Mouse (Mus musculus) right cerebral cortex, postnatal 14 days (tissue): ENCODE data around the gene Ripk4.

ENCODE experiments used
- DNase-seq: peaks from one replicate; pipeline ENCODE4 v3.0.0; 2022

Gene Ripk4

GRCm38 (mm10) chr16:97763061-97763989, at the start of gene Ripk4:
TSS of gene Ripk4 (minus strand) at chr16:97763787.
- DNase-seq, result no peak

GRCm38 (mm10) chr16:97808881-97809280, 45.3 kb upstream of the Ripk4 start:
- DNase-seq, result no peak

- DNase-seq, result no peak
Measured at GRCm38 (mm10) chr16:97805646-97806045, 42.1 kb upstream of the Ripk4 start.

DNA sequence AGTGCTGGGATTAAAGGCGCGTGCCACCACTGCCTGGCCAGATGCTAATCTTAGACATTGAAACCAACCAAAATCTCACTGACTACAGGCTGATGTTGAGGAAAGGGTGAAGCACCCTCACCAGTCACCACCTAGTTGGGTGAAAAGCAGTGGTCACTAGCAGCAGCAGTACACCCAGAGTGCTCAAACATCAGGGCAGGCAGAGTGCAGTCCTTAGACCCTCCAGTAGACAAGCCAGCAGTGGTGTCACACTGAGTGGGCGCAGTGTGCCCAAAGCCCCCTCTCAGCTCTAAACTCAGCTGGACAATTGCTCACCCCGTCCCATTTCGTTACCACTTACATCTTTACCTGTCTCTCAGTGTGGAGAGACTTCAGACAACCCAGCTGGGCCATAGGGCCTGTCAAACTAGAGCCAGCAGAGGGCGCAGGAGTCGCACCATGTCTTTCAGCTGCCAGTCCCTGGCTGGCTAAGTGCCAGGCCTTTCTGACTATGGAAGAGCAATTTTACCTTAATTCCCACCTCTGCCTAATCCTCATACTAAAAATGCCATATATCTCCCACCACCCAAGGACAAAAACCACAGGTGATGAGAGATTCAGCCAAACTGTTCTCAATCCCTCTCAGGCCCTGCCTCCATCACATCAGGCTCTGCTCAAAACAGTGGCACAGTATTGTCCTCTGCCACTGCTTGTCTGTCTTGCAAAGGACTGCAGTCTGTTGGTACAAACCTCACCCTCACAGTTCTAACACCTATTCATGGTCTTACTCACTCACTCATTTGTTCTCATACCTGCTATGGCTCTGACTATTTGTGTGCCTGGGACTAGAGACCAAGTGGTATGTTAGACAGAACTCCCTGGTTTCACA, 41.3 kb upstream of the Ripk4 start:
- peak; percentile 94 for DNase-seq

GRCm38 (mm10) chr16:97797950-97798869, 34.6 kb upstream of the Ripk4 start:
- no peak for DNase-seq

- DNase-seq, result no peak
Measured at GRCm38 (mm10) chr16:97797212-97797611, 33.6 kb upstream of the Ripk4 start.

- no peak for DNase-seq
Measured at GRCm38 (mm10) chr16:97794256-97794655, 30.7 kb upstream of the Ripk4 start.

DNA sequence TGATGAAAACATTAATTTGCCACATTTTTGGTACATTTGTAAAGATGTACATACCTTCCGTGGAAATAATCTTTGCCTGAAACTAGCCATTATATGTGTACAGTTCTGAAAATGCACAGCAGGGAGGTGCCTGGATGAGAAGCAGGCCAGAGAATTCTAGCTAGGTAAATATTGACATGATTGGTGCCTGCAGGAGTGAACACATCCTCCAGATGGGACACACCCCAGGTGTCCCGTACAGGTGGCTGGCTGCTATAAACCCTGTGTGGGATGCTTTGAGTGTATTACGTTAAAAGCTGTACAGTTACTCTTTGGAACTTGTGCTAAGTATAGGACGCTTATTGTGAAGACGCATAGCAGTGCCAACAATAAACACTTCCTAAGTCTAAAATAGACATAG, 19.5 kb upstream of the Ripk4 start:
- DNase-seq, result no peak

DNA sequence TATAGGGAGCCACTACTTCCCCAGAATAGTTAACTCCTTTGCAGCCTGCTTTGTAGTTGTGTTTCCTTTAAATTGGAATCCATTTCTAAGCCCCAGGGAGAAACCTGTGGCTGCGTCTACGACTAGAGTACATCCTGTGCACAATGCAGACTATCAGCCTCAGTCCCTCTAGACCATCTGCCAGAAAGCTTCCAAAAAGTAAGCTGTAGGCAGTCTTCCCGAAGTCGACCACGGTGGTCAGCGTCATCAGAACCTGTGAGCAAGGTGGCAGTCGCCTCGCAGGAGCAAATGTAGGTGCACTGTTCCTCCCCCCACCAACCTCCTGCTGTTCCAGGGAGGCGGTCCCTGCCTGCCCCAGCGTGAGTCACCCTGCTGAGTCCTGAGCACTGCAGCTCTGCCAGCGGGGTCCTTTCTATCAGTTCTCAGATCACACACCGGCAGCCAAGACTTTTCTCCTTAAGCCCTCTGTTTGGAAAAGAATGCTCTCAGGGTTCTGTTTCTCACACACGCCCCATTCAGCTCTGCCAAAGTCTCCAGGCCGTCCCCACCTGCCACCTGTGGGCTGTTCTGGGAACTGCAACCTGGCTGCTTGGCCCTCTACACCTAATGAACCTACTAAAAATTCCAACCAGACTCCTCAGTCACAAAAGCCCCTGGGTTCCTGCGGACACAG, 14.9 kb upstream of the Ripk4 start:
- DNase-seq, result peak; percentile 76

DNA sequence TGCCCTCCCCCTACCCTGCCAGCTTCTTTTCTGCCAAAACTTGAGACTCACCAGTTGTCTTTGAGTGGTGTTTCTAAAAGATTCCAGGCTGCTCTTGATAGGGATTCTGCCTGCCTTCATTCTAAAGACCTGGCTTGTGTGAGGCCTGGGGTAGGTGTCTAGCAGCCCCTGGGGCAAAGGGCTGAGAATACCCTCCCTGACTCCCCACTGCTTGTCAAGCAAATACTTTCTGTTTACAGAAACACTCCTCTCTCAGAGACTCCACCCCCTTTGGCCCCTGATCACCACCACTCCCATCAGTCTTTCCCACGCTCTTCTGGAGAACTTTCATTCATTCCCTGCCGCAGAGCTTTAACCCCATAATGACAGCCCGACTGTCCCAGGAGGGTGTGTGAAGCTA, 2.9 kb upstream of the Ripk4 start:
- no peak for DNase-seq

- DNase-seq, result no peak
Measured at GRCm38 (mm10) chr16:97764626-97765025, 1.0 kb upstream of the Ripk4 start.

- DNase-seq, result no peak
Measured at GRCm38 (mm10) chr16:97763990-97764340, 378 bp upstream of the Ripk4 start.

DNA sequence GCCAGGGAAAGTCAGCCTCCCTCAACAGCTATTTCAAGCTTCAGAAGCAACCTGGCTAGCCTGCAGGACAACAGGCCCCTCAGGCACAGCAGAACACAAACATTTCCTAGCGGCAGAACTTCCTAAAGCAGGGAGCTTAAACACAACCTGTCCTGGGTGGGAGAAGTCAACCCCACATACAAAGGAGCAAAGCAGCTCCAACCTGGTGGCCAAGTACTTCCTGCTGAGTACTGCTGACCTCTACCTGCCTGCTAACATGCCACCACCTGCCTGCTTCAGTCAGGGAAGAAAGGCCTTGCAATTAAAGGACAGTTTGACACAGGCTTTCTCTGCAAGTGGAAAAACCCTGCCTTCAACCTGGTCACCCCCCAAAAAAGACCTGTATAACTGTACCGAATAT, 1.8 kb downstream of the Ripk4 start:
- DNase-seq, result no peak

DNA sequence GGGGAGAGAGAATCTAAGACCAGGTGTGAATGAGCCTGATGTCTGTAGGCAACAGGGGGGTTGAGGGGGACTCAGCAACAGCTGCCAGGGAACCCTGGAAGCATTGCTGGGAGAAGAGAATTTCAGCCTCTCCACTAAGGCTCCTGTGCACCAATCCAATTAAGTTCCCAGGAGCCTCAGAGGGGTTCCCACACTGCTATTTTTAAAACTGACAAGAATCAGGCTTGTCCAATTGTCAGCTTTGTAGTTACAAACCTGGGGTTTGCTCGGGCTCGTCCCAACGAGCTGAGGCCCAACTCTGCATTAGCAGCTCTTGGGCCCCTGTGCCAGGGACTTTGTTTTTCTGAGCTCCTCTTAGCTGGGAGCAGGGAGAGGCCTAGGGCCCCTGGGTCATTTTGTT, 3.9 kb downstream of the Ripk4 start:
- no peak for DNase-seq

- no peak for DNase-seq
Measured at GRCm38 (mm10) chr16:97758288-97758687, 5.3 kb downstream of the Ripk4 start.

- no peak for DNase-seq
Measured at GRCm38 (mm10) chr16:97756460-97756859, 7.1 kb downstream of the Ripk4 start.

- DNase-seq, result no peak
Measured at GRCm38 (mm10) chr16:97752316-97752941, 11.2 kb downstream of the Ripk4 start.

- no peak for DNase-seq
Measured at GRCm38 (mm10) chr16:97751884-97752283, 11.7 kb downstream of the Ripk4 start.

DNA sequence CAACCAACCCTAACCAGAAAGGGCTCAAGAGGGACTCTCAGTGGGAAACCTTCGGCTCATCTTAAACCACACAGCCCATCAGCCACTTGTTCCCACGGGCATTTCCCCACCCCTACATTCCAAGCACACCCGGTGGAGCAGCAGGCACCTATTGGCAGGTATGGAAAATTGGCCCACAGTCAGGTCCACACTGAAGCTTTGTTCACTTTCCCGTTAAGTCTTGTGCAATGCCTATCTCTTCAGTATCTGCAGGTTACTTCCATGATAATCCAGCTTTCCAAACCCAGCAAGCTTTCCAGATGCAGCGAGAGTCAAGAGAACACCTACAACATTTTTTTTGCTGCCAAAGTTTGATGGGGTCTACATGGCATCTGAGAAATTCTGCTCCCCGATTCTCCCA, 15.2 kb downstream of the Ripk4 start:
- DNase-seq, result no peak

DNA sequence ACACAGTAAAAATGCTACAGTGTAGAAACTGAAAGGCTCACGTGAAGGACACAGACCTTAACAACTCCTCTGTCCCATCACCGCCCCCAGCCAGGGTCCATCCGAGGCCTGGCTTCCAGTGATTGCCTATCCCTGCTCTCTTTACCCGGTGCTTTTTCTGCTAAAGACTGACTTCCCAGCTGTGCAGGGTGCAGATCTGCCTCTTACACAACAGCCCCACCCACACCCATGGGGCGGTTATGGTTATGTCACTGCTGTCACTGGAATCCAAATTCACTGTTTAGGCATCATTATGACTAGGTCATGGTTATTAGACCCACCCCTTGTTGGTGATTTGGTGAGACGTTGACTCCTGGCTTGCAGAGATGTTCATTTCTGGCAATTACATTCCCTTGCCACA, 25.6 kb downstream of the Ripk4 start:
- no peak for DNase-seq

DNA sequence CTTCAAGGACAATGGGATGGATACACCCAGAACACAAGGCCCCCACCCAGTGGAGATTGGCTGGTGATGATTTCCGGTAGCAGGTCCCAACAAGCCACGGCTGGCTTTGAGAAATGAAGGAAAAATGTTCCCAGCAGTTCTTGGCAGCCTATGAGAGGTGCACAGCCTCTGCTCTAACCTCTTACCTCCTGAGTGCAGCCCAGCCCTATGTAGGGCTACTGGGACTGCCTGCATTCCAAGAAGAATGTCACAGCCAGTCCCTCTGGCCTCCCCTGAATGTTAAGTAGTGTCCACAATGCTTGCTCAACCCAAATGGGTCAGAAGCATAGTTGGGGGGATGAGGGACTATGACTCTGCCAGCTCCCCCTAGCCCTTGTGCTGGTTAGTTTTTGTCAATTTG, 27.0 kb downstream of the Ripk4 start:
- DNase-seq, result no peak
